8 mouse cellular contexts compared by ENCODE assay signal in genomic region chr7:41599034-41599813, GRCm38 (mm10). TPM values are rescaled to one million over a fixed set of nuclear protein-coding genes. Genes with fewer than 3 reads are reported as not detected.
DNase-seq lines count a peak whose midpoint lies in the region; ATAC-seq lines count a peak whose summit lies in the region.

Gene 2610021A01Rik (plus strand): TSS chr7:41599230.

- ATAC-seq in megakaryocyte progenitor cell, adult 5-6 weeks (replicated peaks; ENCODE audit: poor library complexity), result peak; percentile 98

- peak; percentile 96 for DNase-seq in adipocyte (ENCODE audit: low spot score)
- DNase-seq in embryo, embryonic 10 days (ENCODE audit: low spot score), result peak; percentile 95
- DNase-seq in gastrocnemius, postnatal 10 days, result peak; percentile 80
- DNase-seq in induced T-regulatory cell, adult 2 months (ENCODE audit: low read depth), result peak; percentile 95
- peak; percentile 86 to 94 for DNase-seq in left cerebral cortex, adult 9 months (ENCODE audit: low spot score in 2 of 2)
- DNase-seq in right cerebral cortex, postnatal 14 days, result peak; percentile 89
- peak; percentile 79 to 92 for DNase-seq in urinary bladder, postnatal 36 days (ENCODE audit: low spot score in 2 of 2)

RNA-seq across cellular contexts. Expression of gene 2610021A01Rik, which starts in this region (rescaled TPM):
- 10 to 100 TPM in 1 of 2 experiments, 1 to 10 TPM in 1; 8.6 to 10.9 TPM for total RNA-seq in gastrocnemius, postnatal 10 days (2021)
- total RNA-seq in megakaryocyte progenitor cell, adult 5-6 weeks (2015), result 26.1 and 27.5 TPM in 2 replicates
- total RNA-seq in megakaryocyte progenitor cell, adult 5-6 weeks (2017), result 15.1 and 18.8 TPM in 2 replicates

Comparison
In these comparisons a context has a peak if more than half of its experiments do, and no peak if none do; other contexts are left out.
1. Peak in every context shown above with its lines: DNase-seq and ATAC-seq.